Comparison of ENCODE assay signal across 9 mouse cellular contexts in the genomic region with DNA sequence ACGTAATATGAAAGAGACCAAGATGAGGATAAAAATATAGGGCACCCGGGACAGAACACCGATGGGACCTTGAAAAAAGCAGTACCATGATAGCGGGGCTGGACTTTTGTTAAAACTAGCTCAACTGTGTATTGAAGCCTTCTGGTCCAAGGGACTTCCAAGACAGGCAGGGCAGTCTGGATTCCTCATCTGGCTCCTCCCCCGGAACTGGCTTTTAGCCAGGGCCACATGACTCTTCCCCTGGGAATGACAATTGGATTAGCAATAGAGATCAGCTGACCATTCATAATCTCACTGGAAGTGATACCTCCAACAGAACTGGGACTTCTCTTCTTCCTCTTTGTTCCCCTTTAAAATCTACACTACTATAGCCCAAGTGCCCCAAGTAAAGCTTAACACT. TPM values are rescaled to one million over a fixed set of nuclear protein-coding genes. Genes with fewer than 3 reads are reported as not detected.
A peak's percentile ranks its signal among the peaks of the same experiment; 100 is the strongest.
DNase-seq lines count a peak whose midpoint lies in the region; ATAC-seq and TF ChIP-seq lines count a peak whose summit lies in the region.
"Had no signal": no experiment of that assay in that cellular context is flagged by ENCODE, and none has a peak within 500 bp of the region (broad histone marks: within the 10 kb centered on the region; RNA-seq: fewer than 3 reads in every experiment).

No protein-coding gene starts in this region.

- H3K4me1 ChIP-seq in midbrain, postnatal 0 days (ENCODE audit: insufficient read depth, low read length): peaks cover 15% of the 10 kb centered on the region
- peaks cover 17% of the 10 kb centered on the region for H3K4me1 ChIP-seq in midbrain, embryonic 16.5 days (ENCODE audit: control insufficient read depth, insufficient read depth, low read length)
- H3K4me1 ChIP-seq in forebrain, embryonic 13.5 days: peaks cover 26% of the 10 kb centered on the region
- H3K4me1 ChIP-seq: limb, embryonic 15.5 days had no signal

- ATAC-seq in midbrain, postnatal 0 days (ENCODE audit: low FRiP score): no peak
- ATAC-seq in midbrain, embryonic 16.5 days: no peak
- ATAC-seq in forebrain, embryonic 13.5 days: no peak
- ATAC-seq in CD4-positive, CD25-positive, alpha-beta regulatory T cell, adult 4 months: no peak

- no peaks in the 10 kb centered on the region for H3K27me3 ChIP-seq in midbrain, postnatal 0 days (ENCODE audit: insufficient read depth, low read length)
- no peaks in the 10 kb centered on the region for H3K27me3 ChIP-seq in midbrain, embryonic 16.5 days (ENCODE audit: control insufficient read depth, insufficient read depth, low read depth, low read length)
- H3K27me3 ChIP-seq in forebrain, embryonic 13.5 days: no peaks in the 10 kb centered on the region
- H3K27me3 ChIP-seq: limb, embryonic 15.5 days had no signal

- no peak overlapping the region for H3K9ac ChIP-seq in midbrain, postnatal 0 days (replicated peaks; ENCODE audit: low read length, poor library complexity, severe bottlenecking)
- H3K9ac ChIP-seq in midbrain, embryonic 16.5 days (ENCODE audit: low read depth, low read length): no peak overlapping the region
- H3K9ac ChIP-seq in forebrain, embryonic 13.5 days: no peak overlapping the region
- H3K9ac ChIP-seq: limb, embryonic 15.5 days had no signal

- no peak for TF ChIP-seq CTCF in midbrain, postnatal 0 days (IDR thresholded peaks at IDR 0.05)

- no peak overlapping the region for H3K27ac ChIP-seq in midbrain, postnatal 0 days (ENCODE audit: low read depth, low read length)
- H3K27ac ChIP-seq in midbrain, embryonic 16.5 days (ENCODE audit: low read length): no peak overlapping the region
- H3K27ac ChIP-seq in forebrain, embryonic 13.5 days: no peak overlapping the region
- H3K27ac ChIP-seq: limb, embryonic 15.5 days had no signal

- 74% methylated on average over 5 of the region's 5 CpGs for WGBS in midbrain, postnatal 0 days
- WGBS in midbrain, embryonic 16.5 days: 82% methylated on average over 5 of the region's 5 CpGs
- 84% methylated on average over 5 of the region's 5 CpGs for WGBS in forebrain, embryonic 13.5 days

- no peaks in the 10 kb centered on the region for H3K9me3 ChIP-seq in midbrain, postnatal 0 days (ENCODE audit: low read length)
- no peaks in the 10 kb centered on the region for H3K9me3 ChIP-seq in midbrain, embryonic 16.5 days (replicated peaks; ENCODE audit: control insufficient read depth, low read length, poor library complexity, severe bottlenecking)
- H3K9me3 ChIP-seq in forebrain, embryonic 13.5 days (replicated peaks): no peaks in the 10 kb centered on the region
- H3K9me3 ChIP-seq: limb, embryonic 15.5 days had no signal

- H3K4me2 ChIP-seq in midbrain, postnatal 0 days (ENCODE audit: low read depth, low read length, poor library complexity, severe bottlenecking): no peak overlapping the region
- no peak overlapping the region for H3K4me2 ChIP-seq in midbrain, embryonic 16.5 days (ENCODE audit: low read length)
- no peak overlapping the region for H3K4me2 ChIP-seq in forebrain, embryonic 13.5 days
- H3K4me2 ChIP-seq: limb, embryonic 15.5 days had no signal

- DNase-seq in midbrain, postnatal 0 days (ENCODE audit: low spot score): peak; percentile 48
- DNase-seq in cerebellum, adult 18-20 months: peak; percentile 37 to 65
- peak; percentile 81 for DNase-seq in kidney, adult 9 months
- DNase-seq in skeletal muscle tissue, adult 2 months (ENCODE audit: low read depth, low spot score): peak; percentile 51
- DNase-seq in embryo, embryonic 10 days (ENCODE audit: low spot score): no peak

- H3K36me3 ChIP-seq in midbrain, postnatal 0 days (ENCODE audit: insufficient read depth, low read length): no peaks in the 10 kb centered on the region
- no peaks in the 10 kb centered on the region for H3K36me3 ChIP-seq in midbrain, embryonic 16.5 days (ENCODE audit: control insufficient read depth, insufficient read depth, low read length)
- no peaks in the 10 kb centered on the region for H3K36me3 ChIP-seq in forebrain, embryonic 13.5 days (ENCODE audit: poor library complexity, severe bottlenecking)
- H3K36me3 ChIP-seq: limb, embryonic 15.5 days had no signal

- H3K4me3 ChIP-seq in midbrain, postnatal 0 days (ENCODE audit: low read depth, low read length): no peak overlapping the region
- H3K4me3 ChIP-seq in midbrain, embryonic 16.5 days (ENCODE audit: low read depth, low read length): no peak overlapping the region
- H3K4me3 ChIP-seq in forebrain, embryonic 13.5 days: no peak overlapping the region
- H3K4me3 ChIP-seq: limb, embryonic 15.5 days had no signal

RNA-seq across cellular contexts. Expression of gene Cpeb4, which starts 21.0 kb away (rescaled TPM):
- 103 and 124 TPM in 2 replicates for total RNA-seq in midbrain, postnatal 0 days (2014; rRNA removed)
- polyA plus RNA-seq in midbrain, postnatal 0 days (2015; fragmentation: Nextera tagmentation; extraction: Ambion mirVana): 16.9 and 19.1 TPM in 2 replicates
- 20.1 and 21.3 TPM in 2 replicates for polyA plus RNA-seq in midbrain, embryonic 16.5 days (2015; fragmentation: Nextera tagmentation; extraction: Ambion mirVana)
- 10.4 and 12.4 TPM in 2 replicates for polyA plus RNA-seq in forebrain, embryonic 13.5 days (2015; fragmentation: Nextera tagmentation; extraction: Ambion mirVana)
- 1 to 10 TPM; 5.8 to 7.2 TPM for polyA plus RNA-seq in CD4-positive, CD25-positive, alpha-beta regulatory T cell, adult 4 months (2017; shearing (Covaris generic))
